Comparison of ENCODE assay signal across 9 mouse cellular contexts in the genomic region with DNA sequence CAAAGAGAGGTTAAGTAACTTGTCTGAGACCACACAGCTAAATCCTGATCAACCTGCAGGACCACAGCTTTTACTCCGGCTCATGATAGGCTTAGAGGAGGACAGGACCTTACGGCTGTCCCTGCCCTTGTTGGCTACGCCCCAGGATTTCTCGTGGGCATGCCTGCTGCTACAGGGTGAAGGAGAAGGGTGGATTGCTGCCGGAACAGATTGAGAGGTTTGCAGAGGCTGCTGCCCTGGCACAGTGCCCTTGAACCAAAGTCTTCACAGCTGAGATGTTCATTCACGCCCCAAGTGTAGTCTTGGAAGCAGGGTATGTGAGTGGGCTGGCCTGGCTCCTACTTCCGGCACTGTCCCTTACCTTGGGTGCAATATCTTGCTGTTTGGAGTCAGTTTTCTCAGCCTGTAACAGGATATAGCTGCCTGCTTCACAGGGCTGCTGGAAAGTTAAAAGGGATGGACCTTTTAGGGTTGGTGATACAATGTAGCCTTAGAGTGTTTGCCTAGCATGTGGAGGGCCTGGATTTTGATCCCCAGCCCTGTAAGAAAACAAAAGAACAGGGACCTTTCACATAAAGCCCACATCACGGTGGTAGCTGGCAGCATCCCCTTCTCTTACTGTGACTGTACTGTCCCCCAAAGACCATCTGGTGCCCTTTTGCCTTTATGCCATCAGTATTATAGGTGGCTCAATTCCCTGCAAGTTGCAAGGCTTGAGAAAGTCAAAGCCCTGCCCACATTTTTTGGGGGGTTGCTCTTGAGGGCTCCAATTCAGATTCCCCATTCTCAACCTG. TPM values are rescaled to one million over a fixed set of nuclear protein-coding genes. Genes with fewer than 3 reads are reported as not detected.
DNase-seq lines count a peak whose midpoint lies in the region; ATAC-seq and TF ChIP-seq lines count a peak whose summit lies in the region.
"Had no signal": no experiment of that assay in that cellular context is flagged by ENCODE, and none has a peak within 500 bp of the region (broad histone marks: within the 10 kb centered on the region; RNA-seq: fewer than 3 reads in every experiment).

No protein-coding gene starts in this region.

- TF ChIP-seq CTCF in lung, embryonic 14.5 days (IDR thresholded peaks at IDR 0.05; ENCODE audit: low read depth): no peak

- no peak overlapping the region for H3K4me3 ChIP-seq in forebrain, embryonic 13.5 days
- H3K4me3 ChIP-seq in lung, embryonic 14.5 days (ENCODE audit: low read depth, low read length): no peak overlapping the region

- peak overlapping the region; percentile 83 for H3K27ac ChIP-seq in forebrain, embryonic 13.5 days
- no peak overlapping the region for H3K27ac ChIP-seq in lung, embryonic 14.5 days (ENCODE audit: low read depth)

- peaks cover 56% of the 10 kb centered on the region for H3K4me1 ChIP-seq in forebrain, embryonic 13.5 days
- H3K4me1 ChIP-seq in lung, embryonic 14.5 days (ENCODE audit: insufficient read depth): peaks cover 18% of the 10 kb centered on the region

- no peaks in the 10 kb centered on the region for H3K9me3 ChIP-seq in forebrain, embryonic 13.5 days (replicated peaks)
- no peaks in the 10 kb centered on the region for H3K9me3 ChIP-seq in lung, embryonic 14.5 days (ENCODE audit: low read depth, low read length)

- no peak overlapping the region for H3K4me2 ChIP-seq in forebrain, embryonic 13.5 days
- no peak overlapping the region for H3K4me2 ChIP-seq in lung, embryonic 14.5 days

- 66% methylated on average over 8 of the region's 8 CpGs for WGBS in forebrain, embryonic 13.5 days
- WGBS in lung, embryonic 14.5 days: 37% methylated on average over 8 of the region's 8 CpGs

- ATAC-seq in forebrain, embryonic 13.5 days: no peak
- no peak for ATAC-seq in lung, embryonic 14.5 days (ENCODE audit: insufficient read depth)

- H3K9ac ChIP-seq in forebrain, embryonic 13.5 days: no peak overlapping the region
- H3K9ac ChIP-seq in lung, embryonic 14.5 days: no peak overlapping the region

- no peaks in the 10 kb centered on the region for H3K27me3 ChIP-seq in forebrain, embryonic 13.5 days
- 0 out of 2 replicates have a peak, but pooled peaks cover 9% of the 10 kb centered on the region for H3K27me3 ChIP-seq in lung, embryonic 14.5 days (ENCODE audit: insufficient read depth, low read length)

- H3K36me3 ChIP-seq in forebrain, embryonic 13.5 days (ENCODE audit: poor library complexity, severe bottlenecking): no peaks in the 10 kb centered on the region
- no peaks in the 10 kb centered on the region for H3K36me3 ChIP-seq in lung, embryonic 14.5 days (ENCODE audit: insufficient read depth)

- peak; percentile 41 for DNase-seq in adrenal gland, adult 2 months
- DNase-seq in adrenal gland, adult 18-20 months (ENCODE audit: low spot score in 2 of 2): no peak
- DNase-seq in adipocyte (ENCODE audit: low spot score): peak; percentile 6
- DNase-seq in lung, embryonic 14.5 days: peak; percentile 55
- DNase-seq in thymus, postnatal 0 days (ENCODE audit: low spot score): no peak
- DNase-seq in layer of hippocampus, postnatal 14 days (ENCODE audit: low spot score in 2 of 2): no peak
- DNase-seq in frontal cortex, adult 2 months (ENCODE audit: extremely low spot score in 1 of 2, low spot score in 1 of 2): no peak
- DNase-seq: layer of hippocampus, postnatal 36 days had no signal

RNA-seq across cellular contexts. Expression of gene Cntn2, which starts 18.0 kb away (rescaled TPM):
- not detected for total RNA-seq in adrenal gland, adult 2 months (2021)
- polyA plus RNA-seq in adrenal gland, adult 2 months (2012; rRNA removed): 0.07 and 0.22 TPM in 2 replicates
- total RNA-seq in adrenal gland, adult 18-20 months (2021): not detected
- 53.6 and 68.9 TPM in 2 replicates for polyA plus RNA-seq in forebrain, embryonic 13.5 days (2015; fragmentation: Nextera tagmentation; extraction: Ambion mirVana)
- 0.65 and 0.72 TPM in 2 replicates for polyA plus RNA-seq in lung, embryonic 14.5 days (2014; fragmentation: Nextera tagmentation; extraction: Ambion mirVana)
- 0.08 and 0.23 TPM in 2 replicates for polyA plus RNA-seq in thymus, postnatal 0 days (2015; fragmentation: Nextera tagmentation; extraction: Ambion mirVana)
- total RNA-seq in layer of hippocampus, postnatal 14 days (2021): 10 to 100 TPM; 52.7 to 54.9 TPM
- 35.6 and 39.8 TPM in 2 replicates for polyA plus RNA-seq in frontal cortex, adult 2 months (2012; rRNA removed)

RNA-seq across cellular contexts. Expression of gene Tmem81, which starts 55.1 kb away (rescaled TPM):
- 1 to 10 TPM; 3.3 to 5.4 TPM for total RNA-seq in adrenal gland, adult 2 months (2021)
- 1.5 and 1.7 TPM in 2 replicates for polyA plus RNA-seq in adrenal gland, adult 2 months (2012; rRNA removed)
- 1 to 10 TPM; 3.3 to 4.0 TPM for total RNA-seq in adrenal gland, adult 18-20 months (2021)
- polyA plus RNA-seq in forebrain, embryonic 13.5 days (2015; fragmentation: Nextera tagmentation; extraction: Ambion mirVana): 0.92 and 1.4 TPM in 2 replicates
- 1.3 and 2.7 TPM in 2 replicates for polyA plus RNA-seq in lung, embryonic 14.5 days (2014; fragmentation: Nextera tagmentation; extraction: Ambion mirVana)
- 1.8 and 2.1 TPM in 2 replicates for polyA plus RNA-seq in thymus, postnatal 0 days (2015; fragmentation: Nextera tagmentation; extraction: Ambion mirVana)
- 1 to 10 TPM; 2.7 to 4.0 TPM for total RNA-seq in layer of hippocampus, postnatal 14 days (2021)
- 5.1 and 6.4 TPM in 2 replicates for polyA plus RNA-seq in frontal cortex, adult 2 months (2012; rRNA removed)

Comparison
In these comparisons a context has a peak if more than half of its experiments do, and no peak if none do; other contexts are left out.
1. DNase-seq: peak in adrenal gland, adult 2 months (single experiment), adipocyte (single experiment) and lung, embryonic 14.5 days (single experiment); none in adrenal gland, adult 18-20 months (0 of 2), thymus, postnatal 0 days (single experiment), layer of hippocampus, postnatal 14 days (0 of 2) and frontal cortex, adult 2 months (0 of 2).
2. RNA of gene Cntn2, which starts 18.0 kb away (polyA plus RNA-seq): 53.6 to 68.9 TPM in forebrain, embryonic 13.5 days and 35.6 to 39.8 TPM in frontal cortex, adult 2 months; 0.65 to 0.72 TPM in lung, embryonic 14.5 days, 0.08 to 0.23 TPM in thymus, postnatal 0 days and 0.07 to 0.22 TPM in adrenal gland, adult 2 months; every median in the first group is over 10 times any median in the second.